Mouse (Mus musculus) kidney, embryonic 14.5 days (tissue): ENCODE measurements around the gene Rap2a. TPM values are rescaled to one million over a fixed set of nuclear protein-coding genes. Genes with fewer than 3 reads are reported as not detected.

ENCODE experiments used
- ATAC-seq: fragments of 200-750 bp; cut with Nextera tagmentation; 2 replicates; pipeline ENCODE4 v1.8.0; 2017; ENCODE audit warnings: moderate number of reproducible peaks, mild to moderate bottlenecking, moderate TSS enrichment, moderate library complexity; ENCODE audit not compliant: low FRiP score, low TSS enrichment
- H3K27ac ChIP-seq: fragments of 300-500 bp; sonication (generic); 2 replicates; pipeline ENCODE4 v1.5.1; 2014; ENCODE audit warnings: low read depth, mild to moderate bottlenecking, low read length, moderate library complexity, mixed read lengths
- H3K27me3 ChIP-seq: fragments of 300-500 bp; sonication (generic); 2 replicates; pipeline ENCODE4 v1.6.1; 2014; ENCODE audit warnings: mild to moderate bottlenecking, low read length; ENCODE audit not compliant: control insufficient read depth, insufficient read depth
- H3K36me3 ChIP-seq: fragments of 300-500 bp; sonication (generic); 2 replicates; pipeline ENCODE4 v1.6.1; 2014; ENCODE audit warnings: low read length, mixed read lengths; ENCODE audit not compliant: control insufficient read depth, insufficient read depth
- H3K4me1 ChIP-seq: fragments of 300-500 bp; sonication (generic); 2 replicates; pipeline ENCODE4 v1.6.1; 2014; ENCODE audit warnings: low read length, mixed read lengths; ENCODE audit not compliant: control insufficient read depth, insufficient read depth
- H3K4me2 ChIP-seq: fragments of 300-500 bp; sonication (generic); replicated peaks from 2 replicates; pipeline ENCODE4 v1.6.1; 2014; ENCODE audit warnings: low read depth, mild to moderate bottlenecking, low read length
- H3K4me3 ChIP-seq: fragments of 300-500 bp; sonication (generic); 2 replicates; pipeline ENCODE4 v1.5.1; 2014; ENCODE audit warnings: mild to moderate bottlenecking, low read length
- H3K9ac ChIP-seq: fragments of 300-500 bp; sonication (generic); 2 replicates; pipeline ENCODE4 v1.6.1; 2014; ENCODE audit warnings: low read depth, mild to moderate bottlenecking, low read length, moderate library complexity
- H3K9me3 ChIP-seq: fragments of 300-500 bp; sonication (generic); 2 replicates; pipeline ENCODE4 v1.6.1; 2016; ENCODE audit warnings: low read length; ENCODE audit not compliant: control insufficient read depth
- WGBS: fragments of 180-500 bp; shearing (Covaris S2); extraction: QIAGEN DNeasy Blood & Tissue Kit; methylation state at CpG from one replicate; pipeline ENCODE4 v1.1.7; 2014; 5-methylcytosine and 5-hydroxymethylcytosine counted together
- polyA plus RNA-seq: library from polyadenylated mRNA; unstranded; fragments of >200 nt; fragmentation: Nextera tagmentation; extraction: Ambion mirVana; gene quantifications from 2 replicates; pipeline ENCODE4 v1.2.1, GENCODE M21; 2014

The Rap2a gene
- polyA plus RNA-seq, 1 experiment from 2014 or later, result 15.8 TPM

DNA sequence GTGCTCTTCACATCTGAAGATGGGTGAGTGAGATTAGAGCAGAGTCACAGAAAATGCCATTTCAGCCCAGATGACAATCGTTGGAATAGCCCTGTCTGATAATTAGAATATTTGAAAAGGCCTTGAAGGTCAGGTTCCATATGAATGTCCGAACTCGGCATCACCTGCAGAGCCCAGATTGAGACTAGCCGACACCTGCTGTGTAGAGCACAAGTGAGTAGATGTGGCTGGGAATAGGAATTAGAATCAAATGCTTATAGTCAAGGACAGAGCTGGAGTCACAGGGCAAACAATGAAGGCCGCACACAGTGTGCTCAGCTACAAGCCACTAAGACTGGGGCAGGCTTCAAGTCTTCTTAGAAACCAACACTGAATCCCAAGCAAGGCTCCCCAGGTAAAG, 6.3 kb downstream of the Rap2a start:
- Histone ChIP-seq H3K27ac (no peak overlapping the region), H3K4me2 (no peak overlapping the region), H3K9ac (no peak overlapping the region), H3K4me3 (no peak overlapping the region), H3K4me1 (0 out of 2 replicates have a peak, but pooled peaks cover 4% of the 10 kb centered on the region), H3K36me3 (peaks cover 6% of the 10 kb centered on the region; the same call in 1 of the 2 replicates), H3K27me3 (no peaks in the 10 kb centered on the region), H3K9me3 (0 out of 2 replicates have a peak, but pooled peaks cover 2% of the 10 kb centered on the region)
- 89% methylated on average over 5 of the region's 5 CpGs for WGBS
- no peak for ATAC-seq

DNA sequence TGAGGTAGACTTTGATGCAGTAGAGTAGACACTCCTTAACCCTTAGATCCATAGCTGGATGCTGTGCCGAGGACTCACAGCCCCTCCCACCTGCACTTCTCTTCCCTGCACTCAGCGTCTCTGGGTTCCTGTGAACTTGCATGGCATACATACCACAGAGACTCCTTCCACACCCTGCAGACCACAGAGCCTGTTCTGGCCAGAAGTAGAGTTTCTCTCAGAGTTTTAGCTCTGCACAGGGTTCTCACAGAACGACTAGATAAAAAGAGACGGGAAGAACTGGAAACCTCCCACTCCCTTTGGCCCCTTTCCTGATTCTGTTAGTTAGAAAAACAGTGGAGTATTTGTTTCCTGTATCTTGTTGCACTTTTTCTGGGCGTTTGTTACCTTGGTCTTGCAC, 18.0 kb downstream of the Rap2a start:
- no peak for ATAC-seq
- WGBS, result 14% methylated on average over 5 of the region's 5 CpGs
- H3K9me3 ChIP-seq, result no peaks in the 10 kb centered on the region
- no peak overlapping the region for H3K4me3 ChIP-seq
- no peaks in the 10 kb centered on the region for H3K27me3 ChIP-seq
- H3K4me2 ChIP-seq, result no peak overlapping the region
- peaks cover 13% of the 10 kb centered on the region; the same call in 1 of the 2 replicates for H3K4me1 ChIP-seq
- no peak overlapping the region for H3K27ac ChIP-seq
- H3K36me3 ChIP-seq, result no peaks in the 10 kb centered on the region
- no peak overlapping the region for H3K9ac ChIP-seq

DNA sequence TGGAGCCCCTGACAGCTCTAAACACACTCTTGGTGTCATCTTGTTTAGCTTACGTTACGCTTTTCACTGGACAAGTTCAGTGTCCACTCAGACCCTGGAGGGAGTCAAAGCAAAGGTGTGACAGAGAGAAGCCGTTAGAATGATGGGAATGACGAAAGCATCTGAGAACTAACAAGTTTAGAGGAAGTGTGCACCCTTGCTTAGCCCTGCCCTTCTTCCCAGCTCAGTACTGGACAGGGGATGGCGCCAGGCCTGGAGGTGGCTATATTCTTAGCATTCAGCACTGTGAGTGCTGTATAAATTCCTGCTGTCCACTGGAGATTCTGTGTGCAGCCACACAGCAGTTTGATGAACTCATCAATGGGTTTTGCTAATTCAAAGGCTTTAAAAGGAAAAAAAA, 18.6 kb downstream of the Rap2a start:
- Histone ChIP-seq H3K27ac (no peak overlapping the region), H3K36me3 (no peaks in the 10 kb centered on the region), H3K9ac (no peak overlapping the region), H3K4me1 (peaks cover 13% of the 10 kb centered on the region; the same call in 1 of the 2 replicates), H3K4me2 (no peak overlapping the region), H3K4me3 (no peak overlapping the region), H3K9me3 (no peaks in the 10 kb centered on the region), H3K27me3 (no peaks in the 10 kb centered on the region)
- WGBS, result 54% methylated on average over 5 of the region's 5 CpGs
- ATAC-seq, result no peak

DNA sequence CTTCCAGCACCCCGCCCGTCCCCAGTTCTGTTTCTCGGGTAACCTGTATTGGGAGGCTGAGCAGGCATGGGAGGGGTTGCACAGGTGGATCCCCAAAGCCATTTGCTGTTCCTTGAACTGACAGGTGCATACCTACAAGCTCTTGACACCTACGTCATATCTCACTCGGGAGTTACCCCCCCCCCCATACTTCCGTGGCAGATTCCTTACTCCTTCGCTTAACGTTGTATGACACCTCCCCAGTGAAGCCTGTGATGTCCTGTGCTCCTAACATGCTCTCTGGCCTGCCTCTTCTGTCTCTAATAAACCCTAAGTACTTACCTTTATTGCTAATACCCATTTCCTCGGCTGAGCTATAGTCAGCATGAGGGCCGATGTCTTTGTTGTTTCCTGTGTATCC, 20.9 kb downstream of the Rap2a start:
- ATAC-seq, result no peak
- H3K27ac ChIP-seq, result no peak overlapping the region
- H3K4me3 ChIP-seq, result no peak overlapping the region
- H3K9ac ChIP-seq, result no peak overlapping the region
- no peak overlapping the region for H3K4me2 ChIP-seq
- peaks cover 13% of the 10 kb centered on the region; the same call in 1 of the 2 replicates for H3K4me1 ChIP-seq
- H3K27me3 ChIP-seq, result no peaks in the 10 kb centered on the region
- H3K9me3 ChIP-seq, result no peaks in the 10 kb centered on the region
- H3K36me3 ChIP-seq, result peaks cover 5% of the 10 kb centered on the region; the same call in 1 of the 2 replicates
- WGBS, result 94% methylated on average over 10 of the region's 10 CpGs

DNA sequence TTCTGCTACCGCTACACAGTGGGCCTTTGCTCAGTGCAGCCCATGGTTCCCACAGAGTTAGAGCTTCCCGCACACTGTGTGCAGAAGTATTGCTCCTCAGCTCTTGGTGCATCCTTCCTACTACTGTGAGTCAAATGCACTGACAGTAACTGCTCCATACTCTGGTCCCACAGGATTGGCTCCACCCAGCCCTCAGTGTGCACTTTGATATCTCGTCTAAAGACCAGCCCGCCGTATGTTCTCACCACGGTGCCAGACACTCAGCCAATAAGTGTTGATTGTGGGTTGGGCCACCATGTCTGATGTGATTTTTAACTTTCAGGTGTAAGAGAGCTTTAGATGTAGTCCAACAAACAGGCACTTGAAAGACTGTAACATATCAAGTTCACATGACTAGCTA, 21.4 kb downstream of the Rap2a start:
- H3K4me3 ChIP-seq, result no peak overlapping the region
- WGBS, result 91% methylated on average over 6 of the region's 6 CpGs
- H3K9me3 ChIP-seq, result no peaks in the 10 kb centered on the region
- H3K27ac ChIP-seq, result no peak overlapping the region
- ATAC-seq, result no peak
- H3K36me3 ChIP-seq, result peaks cover 5% of the 10 kb centered on the region; the same call in 1 of the 2 replicates
- no peak overlapping the region for H3K9ac ChIP-seq
- no peak overlapping the region for H3K4me2 ChIP-seq
- peaks cover 13% of the 10 kb centered on the region; the same call in 1 of the 2 replicates for H3K4me1 ChIP-seq
- H3K27me3 ChIP-seq, result no peaks in the 10 kb centered on the region

DNA sequence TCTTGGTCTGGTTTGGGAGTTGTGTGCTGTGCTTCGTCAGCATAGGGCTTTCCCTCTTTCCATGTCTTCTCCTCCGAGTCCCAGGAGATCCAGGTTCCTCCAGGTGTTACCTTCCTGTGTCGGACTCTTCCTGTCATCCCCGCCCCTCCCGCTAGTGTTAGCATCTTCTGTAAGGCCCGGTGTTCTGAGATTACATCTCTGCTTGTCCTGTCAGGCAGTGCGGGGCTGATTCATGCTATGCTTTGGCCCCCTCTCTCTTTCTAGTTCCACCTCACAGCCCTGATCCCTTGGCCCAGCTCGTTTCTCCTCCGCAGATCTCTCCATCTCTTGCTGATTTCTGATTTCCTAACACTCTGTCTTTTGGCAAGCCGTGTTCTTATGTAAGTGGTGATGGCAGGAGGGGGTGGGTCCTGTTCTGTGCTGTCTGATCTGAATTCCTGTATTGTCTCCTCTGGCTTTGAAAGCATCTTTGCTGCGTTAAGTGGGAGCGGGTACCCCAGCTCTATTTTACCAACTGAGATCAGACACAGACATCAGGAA, 21.8 kb downstream of the Rap2a start:
- no peak for ATAC-seq
- no peaks in the 10 kb centered on the region for H3K27me3 ChIP-seq
- H3K4me3 ChIP-seq, result no peak overlapping the region
- H3K9ac ChIP-seq, result no peak overlapping the region
- H3K9me3 ChIP-seq, result no peaks in the 10 kb centered on the region
- WGBS, result 84% methylated on average over 12 of the region's 12 CpGs
- peaks cover 13% of the 10 kb centered on the region; the same call in 1 of the 2 replicates for H3K4me1 ChIP-seq
- no peak overlapping the region for H3K27ac ChIP-seq
- peaks cover 10% of the 10 kb centered on the region; the same call in 1 of the 2 replicates for H3K36me3 ChIP-seq
- H3K4me2 ChIP-seq, result no peak overlapping the region

DNA sequence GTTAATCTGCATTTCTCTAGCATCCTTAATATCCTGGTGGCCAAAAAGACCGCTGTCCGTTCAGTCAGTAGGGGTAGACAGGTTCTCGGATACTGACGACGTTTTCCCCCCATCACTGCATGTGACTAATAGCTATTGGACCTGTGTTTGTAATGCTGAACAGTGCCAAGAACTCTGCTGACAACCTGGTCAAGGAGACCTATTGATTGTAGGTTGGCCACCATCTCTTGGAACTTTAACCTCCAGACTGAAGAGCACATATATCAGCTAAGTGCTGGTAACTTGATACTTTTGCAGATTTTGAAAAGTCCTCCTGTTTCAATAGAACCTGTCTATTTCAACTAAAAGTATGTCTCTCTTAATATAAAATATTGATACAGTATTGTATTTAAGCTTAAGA, 22.5 kb downstream of the Rap2a start:
- WGBS, result 93% methylated on average over 5 of the region's 5 CpGs
- Histone ChIP-seq H3K27ac (no peak overlapping the region), H3K27me3 (no peaks in the 10 kb centered on the region)

DNA sequence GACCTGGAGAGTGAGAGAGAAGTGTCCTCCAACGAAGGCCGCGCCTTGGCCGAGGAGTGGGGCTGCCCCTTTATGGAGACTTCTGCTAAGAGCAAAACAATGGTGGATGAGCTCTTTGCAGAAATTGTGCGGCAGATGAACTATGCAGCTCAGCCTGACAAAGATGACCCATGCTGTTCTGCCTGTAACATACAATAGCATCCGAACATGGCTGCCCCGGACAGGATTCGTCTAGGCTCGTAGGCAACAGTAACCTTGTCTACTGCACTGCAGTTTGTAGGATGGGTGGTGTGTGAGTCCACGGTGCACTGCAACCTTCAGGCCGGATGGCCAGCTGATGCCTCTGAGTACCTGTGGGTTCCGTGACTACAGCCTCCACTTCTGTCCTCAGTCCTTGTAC, 25.4 kb downstream of the Rap2a start:
- ATAC-seq, result no peak
- H3K4me1 ChIP-seq, result no peaks in the 10 kb centered on the region
- no peak overlapping the region for H3K27ac ChIP-seq
- no peak overlapping the region for H3K4me3 ChIP-seq
- H3K9ac ChIP-seq, result no peak overlapping the region
- H3K9me3 ChIP-seq, result no peaks in the 10 kb centered on the region
- WGBS, result 97% methylated on average over 12 of the region's 12 CpGs
- no peaks in the 10 kb centered on the region for H3K27me3 ChIP-seq
- peaks cover 16% of the 10 kb centered on the region; the same call in 1 of the 2 replicates for H3K36me3 ChIP-seq
- H3K4me2 ChIP-seq, result no peak overlapping the region

More for the DNA sequence above, 22.5 kb downstream of the Rap2a start:
- Histone ChIP-seq H3K9me3 (no peaks in the 10 kb centered on the region), H3K9ac (no peak overlapping the region), H3K4me2 (no peak overlapping the region), H3K36me3 (peaks cover 13% of the 10 kb centered on the region; the same call in 1 of the 2 replicates), H3K4me1 (peaks cover 12% of the 10 kb centered on the region; the same call in 1 of the 2 replicates), H3K4me3 (no peak overlapping the region)
- ATAC-seq, result no peak

DNA sequence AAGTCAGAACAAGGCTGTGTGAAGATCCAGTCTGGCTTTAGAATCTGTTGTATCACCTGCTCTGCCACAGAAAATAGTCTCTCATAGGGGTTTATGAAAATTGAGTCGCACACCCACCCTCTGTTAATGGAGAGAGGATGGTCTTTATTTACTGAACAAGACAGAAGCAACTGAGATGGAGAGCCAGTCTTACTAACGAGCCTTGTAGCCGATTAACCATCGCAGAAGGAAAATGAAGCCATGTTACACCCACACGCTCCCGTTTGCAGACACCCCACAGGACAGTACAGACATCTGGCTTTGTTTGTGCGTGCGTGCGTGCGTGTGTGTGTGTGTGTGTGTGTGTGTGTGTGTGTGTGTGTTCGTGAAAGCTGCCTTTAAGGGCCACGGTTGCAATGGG, 26.2 kb downstream of the Rap2a start:
- Histone ChIP-seq H3K9ac (no peak overlapping the region), H3K4me2 (no peak overlapping the region), H3K27ac (no peak overlapping the region), H3K9me3 (no peaks in the 10 kb centered on the region), H3K4me1 (no peaks in the 10 kb centered on the region), H3K27me3 (no peaks in the 10 kb centered on the region), H3K4me3 (no peak overlapping the region), H3K36me3 (peaks cover 16% of the 10 kb centered on the region; the same call in 1 of the 2 replicates)
- ATAC-seq, result no peak
- 93% methylated on average over 12 of the region's 12 CpGs for WGBS
